Mouse (Mus musculus) G1E-ER4 (cell line): Measurements from ENCODE around the gene Upp1. TPM values are rescaled to one million over a fixed set of nuclear protein-coding genes. Genes with fewer than 3 reads are reported as not detected.

ENCODE experiments used
- GATA1 ChIP-seq: IDR thresholded peaks from one replicate; pipeline ENCODE4 v1.8.0; 2012; ENCODE audit warnings: low read length, inconsistent platforms
- polyA plus RNA-seq: library from polyadenylated mRNA; stranded (reverse); fragments of >175 nt; gene quantifications from 2 replicates; pipeline ENCODE4 v1.2.3, GENCODE M21; 2012

Gene Upp1
- polyA plus RNA-seq, 1 experiment, result 0.67 TPM

GRCm38 (mm10) chr11:9135589-9136246 is 17.8 kb downstream of the Upp1 start:
- TF ChIP-seq GATA1, result no peak

- no peak for TF ChIP-seq GATA1
Measured at GRCm38 (mm10) chr11:9136471-9136870, 18.6 kb downstream of the Upp1 start.

- TF ChIP-seq GATA1, result no peak
Measured at GRCm38 (mm10) chr11:9145113-9145512, 27.2 kb downstream of the Upp1 start.

- TF ChIP-seq GATA1, result no peak
Measured at GRCm38 (mm10) chr11:9146115-9146514, 28.2 kb downstream of the Upp1 start.

- TF ChIP-seq GATA1, result no peak
Measured at GRCm38 (mm10) chr11:9146683-9147082, 28.8 kb downstream of the Upp1 start.

- no peak for TF ChIP-seq GATA1
Measured at GRCm38 (mm10) chr11:9148206-9148605, 30.3 kb downstream of the Upp1 start.

GRCm38 (mm10) chr11:9159953-9160352 is 42.0 kb downstream of the Upp1 start:
- TF ChIP-seq GATA1, result no peak

GRCm38 (mm10) chr11:9167331-9167730 is 49.4 kb downstream of the Upp1 start:
- TF ChIP-seq GATA1, result no peak

- no peak for TF ChIP-seq GATA1
Measured at GRCm38 (mm10) chr11:9181477-9181876, 63.6 kb downstream of the Upp1 start.

Other genes starting within 250 kb of the Upp1 start
- not detected in 2 replicates for gene Pkd1l1, start 144.8 kb upstream of the Upp1 start, polyA plus RNA-seq
- 7.3 and 11.6 TPM in 2 replicates for gene Hus1, start 106.9 kb upstream of the Upp1 start, polyA plus RNA-seq
- gene Gm11992, start 69.5 kb upstream of the Upp1 start, polyA plus RNA-seq, result 0.10 and 0.11 TPM in 2 replicates
- not detected in 2 replicates for gene Sun3, start 69.1 kb upstream of the Upp1 start, polyA plus RNA-seq
- not detected in 2 replicates for gene Abca13, start 73.8 kb downstream of the Upp1 start, polyA plus RNA-seq